Mouse (Mus musculus) G1E-ER4 (cell line): ENCODE measurements at regions not wholly inside any gene's neighbourhood (a gene's known extent, or its start where the extent isn't known, plus 50 kb on each side); places are given as distances from the start of the nearest gene placed in this dataset.

Experiments
- GATA1 ChIP-seq: IDR thresholded peaks from one replicate; pipeline ENCODE4 v1.8.0; 2012; ENCODE audit warnings: low read length, inconsistent platforms

- no peak for TF ChIP-seq GATA1
Measured at GRCm38 (mm10) chr10:43666262-43667085, 88.4 kb downstream of the Cd24a start.

GRCm38 (mm10) chr10:43667086-43667690 is 89.1 kb downstream of the Cd24a start:
- TF ChIP-seq GATA1: no peak

- TF ChIP-seq GATA1: no peak
Measured at GRCm38 (mm10) chr10:43667732-43668247, 89.7 kb downstream of the Cd24a start.

GRCm38 (mm10) chr10:43669471-43669870 is 91.4 kb downstream of the Cd24a start:
- TF ChIP-seq GATA1: no peak

GRCm38 (mm10) chr10:43670745-43671144 is 92.7 kb downstream of the Cd24a start:
- no peak for TF ChIP-seq GATA1

GRCm38 (mm10) chr10:43671785-43672184 is 93.7 kb downstream of the Cd24a start:
- TF ChIP-seq GATA1: no peak

GRCm38 (mm10) chr10:43672490-43672889 is 94.4 kb downstream of the Cd24a start:
- TF ChIP-seq GATA1: no peak

- no peak for TF ChIP-seq GATA1
Measured at GRCm38 (mm10) chr10:43674749-43675148, 96.7 kb downstream of the Cd24a start.

GRCm38 (mm10) chr10:43676289-43676688 is 98.2 kb downstream of the Cd24a start:
- no peak for TF ChIP-seq GATA1

- TF ChIP-seq GATA1: no peak
Measured at GRCm38 (mm10) chr10:43684247-43685033, 106.4 kb downstream of the Cd24a start.

GRCm38 (mm10) chr10:43689161-43689913 is 111.3 kb downstream of the Cd24a start:
- no peak for TF ChIP-seq GATA1

- no peak for TF ChIP-seq GATA1
Measured at GRCm38 (mm10) chr10:43689914-43690316, 111.8 kb downstream of the Cd24a start.

GRCm38 (mm10) chr10:43693974-43694373 is 115.9 kb downstream of the Cd24a start:
- TF ChIP-seq GATA1: no peak

GRCm38 (mm10) chr10:43694508-43694907 is 116.4 kb downstream of the Cd24a start:
- no peak for TF ChIP-seq GATA1

GRCm38 (mm10) chr10:43695470-43695869 is 117.4 kb downstream of the Cd24a start:
- no peak for TF ChIP-seq GATA1
